Mouse (Mus musculus) lung, postnatal 0 days (tissue): ENCODE measurements at regions not wholly inside any gene's neighbourhood (a gene's known extent, or its start where the extent isn't known, plus 50 kb on each side); places are given as distances from the start of the nearest gene placed in this dataset.

Source experiments
- CTCF ChIP-seq: IDR thresholded peaks from 2 replicates; pipeline ENCODE4 v1.5.1; 2016; ENCODE audit warnings: antibody characterized with exemption, mild to moderate bottlenecking
- EP300 ChIP-seq: IDR thresholded peaks from 2 replicates; pipeline ENCODE4 v1.6.1; 2016; ENCODE audit warnings: antibody characterized with exemption, mild to moderate bottlenecking, control low read depth

- TF ChIP-seq CTCF (no peak), EP300 (no peak)
Observed at GRCm38 (mm10) chr4:105425086-105425485, 267.9 kb downstream of the Plpp3 start.
